Mouse (Mus musculus) ZHBTc4 (cell line): Measurements from ENCODE around the gene Clca4b.
A peak's percentile ranks its signal among the peaks of the same experiment; 100 is the strongest.
"Not testable (repeated sequence)": the region's sequence is repeated elsewhere in the genome, so short reads cannot be mapped to it uniquely, and the experiment has no call there.

Experiments used
- DNase-seq: peaks from one replicate; pipeline ENCODE4 v3.0.0-alpha.2; 2011; ENCODE audit warnings: low read depth, low spot score

The Clca4b gene

GRCm38 (mm10) chr3:144932335-144932734 is at the start of gene Clca4b:
Gene Clca4b (minus strand): TSS chr3:144932529.
- no peak for DNase-seq

GRCm38 (mm10) chr3:144980551-144980950 is 48.2 kb upstream of the Clca4b start:
- no peak for DNase-seq

GRCm38 (mm10) chr3:144977631-144978030 is 45.3 kb upstream of the Clca4b start:
- DNase-seq: peak; percentile 55

- DNase-seq: no peak
Observed at GRCm38 (mm10) chr3:144976091-144976490, 43.8 kb upstream of the Clca4b start.

- no peak for DNase-seq
Observed at GRCm38 (mm10) chr3:144974945-144975344, 42.6 kb upstream of the Clca4b start, which contains the start of gene Clca4a. Gene Clca4a (minus strand): TSS chr3:144975045.

- no peak for DNase-seq
Observed at GRCm38 (mm10) chr3:144971553-144972270, 39.4 kb upstream of the Clca4b start.

- no peak for DNase-seq
Observed at GRCm38 (mm10) chr3:144969755-144970154, 37.4 kb upstream of the Clca4b start.

- DNase-seq: no peak
Observed at GRCm38 (mm10) chr3:144966074-144966473, 33.7 kb upstream of the Clca4b start.

GRCm38 (mm10) chr3:144950829-144951228 is 18.5 kb upstream of the Clca4b start:
- no peak for DNase-seq

- DNase-seq: peak; percentile 80
Observed at GRCm38 (mm10) chr3:144947376-144947775, 15.0 kb upstream of the Clca4b start.

GRCm38 (mm10) chr3:144933625-144934024 is 1.3 kb upstream of the Clca4b start:
- DNase-seq: not testable (repeated sequence)

- DNase-seq: peak; percentile 50
Observed at GRCm38 (mm10) chr3:144933011-144933491, 722 bp upstream of the Clca4b start.

- no peak for DNase-seq
Observed at GRCm38 (mm10) chr3:144914014-144914413, 18.3 kb downstream of the Clca4b start.

- DNase-seq: no peak
Observed at GRCm38 (mm10) chr3:144897042-144897678, 35.2 kb downstream of the Clca4b start.

- DNase-seq: no peak
Observed at GRCm38 (mm10) chr3:144890246-144890758, 42.0 kb downstream of the Clca4b start.

- no peak for DNase-seq
Observed at GRCm38 (mm10) chr3:144886957-144887356, 45.4 kb downstream of the Clca4b start.

GRCm38 (mm10) chr3:144872012-144872411 is 60.3 kb downstream of the Clca4b start:
- not testable (repeated sequence) for DNase-seq
